Mouse (Mus musculus) megakaryocyte, adult 5-6 weeks (primary cell): Measurements from ENCODE around the gene Prr12. TPM values are rescaled to one million over a fixed set of nuclear protein-coding genes. Genes with fewer than 3 reads are reported as not detected.

Source experiments
- ATAC-seq: 2 replicates; pipeline ENCODE4 v1.8.0; 2016; ENCODE audit warnings: mild to moderate bottlenecking, inconsistent platforms; ENCODE audit not compliant: poor library complexity, severe bottlenecking
- total RNA-seq, 2 experiments: library from RNA; stranded (forward) in 1 of 2; stranded (reverse) in 1 of 2; fragments of 153-499, 151-499 nt in 1 of 2; fragments of 221-1000, 200-1000 nt in 1 of 2; gene quantifications; 2 replicates each; pipeline versions ENCODE4 v1.2.3 to v1.2.4; 2015 to 2017

The Prr12 gene
- total RNA-seq, 2 experiments from 2014 or later, result 1.9 to 16.3 TPM

GRCm38 (mm10) chr7:45077829-45078228 is 25.1 kb upstream of the Prr12 start:
- no peak for ATAC-seq

- ATAC-seq, result no peak
Observed at GRCm38 (mm10) chr7:45077322-45077721, 24.6 kb upstream of the Prr12 start.

- ATAC-seq, result no peak
Observed at GRCm38 (mm10) chr7:45076501-45076900, 23.8 kb upstream of the Prr12 start.

GRCm38 (mm10) chr7:45075405-45075804 is 22.7 kb upstream of the Prr12 start:
- no peak for ATAC-seq

GRCm38 (mm10) chr7:45073949-45074348 is 21.3 kb upstream of the Prr12 start:
- no peak for ATAC-seq

- ATAC-seq, result 0 out of 2 replicates have a peak, but pooled peaks have one; percentile 29
Observed at GRCm38 (mm10) chr7:45073171-45073707, 20.6 kb upstream of the Prr12 start.

GRCm38 (mm10) chr7:45072230-45072629 is 19.5 kb upstream of the Prr12 start:
- no peak for ATAC-seq

- peak; percentile 46; the same call in 1 of the 2 replicates for ATAC-seq
Observed at GRCm38 (mm10) chr7:45069671-45070070, 17.0 kb upstream of the Prr12 start.

- peak; percentile 74 for ATAC-seq
Observed at GRCm38 (mm10) chr7:45068000-45068318, 15.3 kb upstream of the Prr12 start.

- ATAC-seq, result peak; percentile 24; the same call in 1 of the 2 replicates
Observed at GRCm38 (mm10) chr7:45067190-45067999, 14.7 kb upstream of the Prr12 start.

GRCm38 (mm10) chr7:45062239-45062835 is 9.7 kb upstream of the Prr12 start, which contains the start of the genes Nosip and Prrg2:
Gene Nosip, plus strand, starts transcription at chr7:45062429.
Gene Prrg2, minus strand, starts transcription at chr7:45062677.
- ATAC-seq, result peak; percentile 98

- no peak for ATAC-seq
Observed at GRCm38 (mm10) chr7:45061532-45062075, 8.9 kb upstream of the Prr12 start.

- no peak for ATAC-seq
Observed at GRCm38 (mm10) chr7:45060632-45061122, 8.0 kb upstream of the Prr12 start.

GRCm38 (mm10) chr7:45058607-45059571 is 6.2 kb upstream of the Prr12 start:
- ATAC-seq, result no peak

GRCm38 (mm10) chr7:45056972-45057348 is 4.3 kb upstream of the Prr12 start:
- no peak for ATAC-seq

GRCm38 (mm10) chr7:45056329-45056971 is 3.8 kb upstream of the Prr12 start:
- no peak for ATAC-seq

- peak; percentile 90 for ATAC-seq
Observed at GRCm38 (mm10) chr7:45053931-45054510, 1.3 kb upstream of the Prr12 start.

GRCm38 (mm10) chr7:45053117-45053930 is 643 bp upstream of the Prr12 start:
- ATAC-seq, result peak; percentile 49
